Mouse (Mus musculus): ENCODE results near the gene Nrxn1. TPM values are rescaled to one million over a fixed set of nuclear protein-coding genes. Genes with fewer than 3 reads are reported as not detected.
A peak's percentile ranks its signal among the peaks of the same experiment; 100 is the strongest.

Nrxn1 gene
- total and polyA plus RNA-seq, 2 experiments from 2014 or later: 242 to 376 TPM

DNA sequence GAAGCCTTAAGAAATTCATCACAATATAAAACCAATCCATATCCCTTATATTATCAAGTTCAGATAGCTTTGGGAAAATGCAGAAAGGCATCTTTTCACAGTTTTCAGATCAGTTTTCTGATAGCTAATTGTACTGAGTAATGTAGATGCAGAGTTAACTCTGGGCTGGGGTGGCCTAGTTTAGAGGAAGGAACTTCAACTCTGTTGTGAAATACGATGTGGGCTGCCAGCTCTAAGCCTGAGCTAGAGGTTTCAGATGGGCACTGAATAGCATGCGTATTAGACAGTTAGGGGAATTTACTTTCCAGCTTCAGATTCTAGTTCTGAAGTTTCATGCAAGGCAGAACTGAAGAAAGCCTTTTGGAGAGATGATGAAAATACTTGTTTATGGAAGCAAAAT lies 976.6 kb downstream of the Nrxn1 start:
- Histone ChIP-seq H3K9me3 (ENCODE audit: low read length) (no peaks in the 10 kb centered on the region), H3K27me3 (ENCODE audit: insufficient read depth, low read length) (no peaks in the 10 kb centered on the region), H3K27ac (ENCODE audit: low read depth, low read length) (no peak overlapping the region), H3K4me3 (ENCODE audit: low read depth, low read length) (no peak overlapping the region), H3K9ac (no peak overlapping the region), H3K4me2 (ENCODE audit: low read depth) (no peak overlapping the region), H3K36me3 (ENCODE audit: insufficient read depth) (no peaks in the 10 kb centered on the region), H3K4me1 (ENCODE audit: insufficient read depth) (no peaks in the 10 kb centered on the region)
- DNase-seq (no peak), ATAC-seq (no peak)
- TF ChIP-seq CTCF (IDR thresholded peaks at IDR 0.05; ENCODE audit: low read depth): no peak
- WGBS: 89% methylated on average over 2 of the region's 2 CpGs

DNA sequence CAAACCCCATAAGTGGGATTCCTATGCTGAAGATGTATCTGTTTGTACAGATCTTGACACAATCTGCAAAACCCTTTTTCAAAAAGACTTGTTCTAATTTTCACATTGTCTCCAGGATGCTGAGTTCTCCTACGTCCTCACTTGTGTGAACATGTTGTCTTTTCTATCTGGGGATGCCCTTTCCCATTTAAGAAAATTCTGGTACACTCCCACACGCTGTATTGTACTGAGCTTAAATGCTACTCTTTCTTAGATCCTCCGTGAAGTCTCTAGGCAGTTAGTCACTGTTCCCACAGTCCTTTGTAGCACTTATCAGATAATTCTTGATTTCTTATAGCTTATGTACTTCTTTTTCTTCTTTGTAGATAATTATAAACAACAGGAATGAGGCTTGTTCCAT lies 997.9 kb downstream of the Nrxn1 start:
- WGBS: 76% methylated on average over 3 of the region's 3 CpGs

DNA sequence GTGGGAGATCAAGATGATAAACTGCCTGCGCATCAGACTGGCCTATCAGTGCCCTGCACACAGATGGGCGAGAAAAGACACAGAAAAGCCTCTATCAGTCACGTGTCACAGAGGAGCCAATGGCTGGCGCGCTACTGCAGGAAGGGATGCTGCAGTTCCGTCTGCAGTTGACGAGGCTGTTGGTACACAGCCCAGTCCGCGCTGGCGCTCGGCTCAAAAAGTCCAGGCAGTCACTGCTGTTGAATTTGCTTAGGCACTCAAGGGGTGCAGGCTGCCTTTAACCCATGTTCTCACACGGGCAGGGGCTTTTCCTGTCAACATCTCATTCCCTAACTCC lies 1004.6 kb downstream of the Nrxn1 start:
- Histone ChIP-seq H3K4me3 (ENCODE audit: low read depth, low read length) (peak overlapping the region; percentile 35), H3K4me1 (ENCODE audit: insufficient read depth) (no peaks in the 10 kb centered on the region), H3K27ac (ENCODE audit: low read depth, low read length) (peak overlapping the region; percentile 84), H3K27me3 (ENCODE audit: insufficient read depth, low read length) (no peaks in the 10 kb centered on the region), H3K36me3 (ENCODE audit: insufficient read depth) (no peaks in the 10 kb centered on the region), H3K9me3 (ENCODE audit: low read length) (no peaks in the 10 kb centered on the region), H3K9ac (peak overlapping the region; percentile 44), H3K4me2 (ENCODE audit: low read depth) (peak overlapping the region; percentile 48)
- DNase-seq: peak; percentile 95
- WGBS: 3% methylated on average over 12 of the region's 12 CpGs
- TF ChIP-seq CTCF (IDR thresholded peaks at IDR 0.05; ENCODE audit: low read depth): no peak
- peak; percentile 99 for ATAC-seq

More for the DNA sequence above, 997.9 kb downstream of the Nrxn1 start:
- DNase-seq (no peak), ATAC-seq (no peak)
- no peaks in the 10 kb centered on the region for H3K9me3 ChIP-seq (ENCODE audit: low read length)
- no peak overlapping the region for H3K4me2 ChIP-seq (ENCODE audit: low read depth)
- TF ChIP-seq CTCF (IDR thresholded peaks at IDR 0.05; ENCODE audit: low read depth): no peak
- no peak overlapping the region for H3K4me3 ChIP-seq (ENCODE audit: low read depth, low read length)
- H3K36me3 ChIP-seq (ENCODE audit: insufficient read depth): no peaks in the 10 kb centered on the region
- no peak overlapping the region for H3K27ac ChIP-seq (ENCODE audit: low read depth, low read length)
- H3K4me1 ChIP-seq (ENCODE audit: insufficient read depth): no peaks in the 10 kb centered on the region
- H3K27me3 ChIP-seq (ENCODE audit: insufficient read depth, low read length): no peaks in the 10 kb centered on the region
- H3K9ac ChIP-seq: no peak overlapping the region

DNA sequence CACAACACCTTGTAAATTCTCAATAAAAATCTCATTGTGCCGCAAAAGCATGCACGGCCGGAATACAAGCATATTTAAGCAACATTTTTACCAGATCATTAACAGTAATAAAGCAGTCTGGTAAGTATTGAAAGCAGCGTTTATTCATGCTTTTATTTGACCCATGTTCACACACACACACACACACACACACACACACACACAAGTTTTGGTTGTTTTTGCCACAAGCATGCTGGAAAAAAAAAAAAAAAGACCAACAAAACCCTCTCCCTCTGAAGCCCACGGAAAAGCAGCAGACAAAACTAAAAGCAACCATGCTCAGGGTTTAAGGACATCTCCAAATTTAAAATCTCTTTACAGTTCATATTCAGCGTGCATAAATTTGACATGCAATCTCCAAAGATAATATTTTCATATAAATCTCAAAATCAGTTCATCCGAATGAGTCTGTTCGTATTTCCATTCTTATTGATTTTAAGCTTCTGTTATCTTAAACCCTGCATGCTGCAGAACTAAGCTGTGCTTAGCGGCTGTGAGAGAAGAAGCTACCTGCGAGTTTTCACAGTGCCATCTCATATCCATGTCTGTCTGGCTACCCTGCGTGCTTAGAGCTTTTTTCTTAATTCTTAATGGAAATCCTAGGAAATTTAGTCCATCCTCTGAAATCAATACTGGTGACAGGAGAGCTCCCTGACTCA lies 1005.1 kb downstream of the Nrxn1 start:
- Histone ChIP-seq H3K9ac (peak overlapping the region; percentile 44), H3K27me3 (ENCODE audit: insufficient read depth, low read length) (no peaks in the 10 kb centered on the region), H3K36me3 (ENCODE audit: insufficient read depth) (no peaks in the 10 kb centered on the region), H3K27ac (ENCODE audit: low read depth, low read length) (peak overlapping the region; percentile 84), H3K4me1 (ENCODE audit: insufficient read depth) (no peaks in the 10 kb centered on the region), H3K4me2 (ENCODE audit: low read depth) (peak overlapping the region; percentile 48), H3K9me3 (ENCODE audit: low read length) (no peaks in the 10 kb centered on the region), H3K4me3 (ENCODE audit: low read depth, low read length) (peak overlapping the region; percentile 35)
- 29% methylated on average over 11 of the region's 11 CpGs for WGBS
- DNase-seq (no peak), ATAC-seq (no peak; the same call in 1 of the 2 replicates)
- TF ChIP-seq CTCF (IDR thresholded peaks at IDR 0.05; ENCODE audit: low read depth): no peak

DNA sequence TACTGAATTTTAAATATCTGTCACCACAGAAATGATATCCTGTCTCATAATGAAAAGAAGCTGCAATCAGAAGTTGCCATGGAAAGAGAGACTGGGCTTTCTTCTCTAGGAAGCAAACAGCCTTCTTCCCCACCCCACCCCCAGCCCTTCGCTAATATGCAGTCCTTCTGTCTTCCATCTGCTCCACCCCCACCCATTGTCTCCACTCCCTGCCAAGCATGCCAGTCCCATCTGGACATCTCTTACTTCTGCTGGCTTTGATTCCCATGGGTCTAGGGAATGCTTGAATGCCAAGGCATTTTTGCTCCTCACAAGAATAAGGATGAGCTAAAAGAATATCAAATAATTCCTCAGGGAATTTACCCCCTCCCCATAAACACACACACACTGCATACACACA lies 1006.0 kb downstream of the Nrxn1 start:
- H3K9ac ChIP-seq: no peak overlapping the region
- H3K9me3 ChIP-seq (ENCODE audit: low read length): no peaks in the 10 kb centered on the region
- peak overlapping the region; percentile 35 for H3K4me2 ChIP-seq (ENCODE audit: low read depth)
- peak; percentile 90 for DNase-seq
- no peaks in the 10 kb centered on the region for H3K4me1 ChIP-seq (ENCODE audit: insufficient read depth)
- 8% methylated on average over 1 of the region's 1 CpGs for WGBS
- no peaks in the 10 kb centered on the region for H3K36me3 ChIP-seq (ENCODE audit: insufficient read depth)
- H3K27me3 ChIP-seq (ENCODE audit: insufficient read depth, low read length): no peaks in the 10 kb centered on the region
- ATAC-seq: peak; percentile 78
- 0 out of 2 replicates have a peak overlapping the region, but pooled peaks have one; percentile 18 for H3K4me3 ChIP-seq (ENCODE audit: low read depth, low read length)
- TF ChIP-seq CTCF (IDR thresholded peaks at IDR 0.05; ENCODE audit: low read depth): no peak
- peak overlapping the region; percentile 69 for H3K27ac ChIP-seq (ENCODE audit: low read depth, low read length)

DNA sequence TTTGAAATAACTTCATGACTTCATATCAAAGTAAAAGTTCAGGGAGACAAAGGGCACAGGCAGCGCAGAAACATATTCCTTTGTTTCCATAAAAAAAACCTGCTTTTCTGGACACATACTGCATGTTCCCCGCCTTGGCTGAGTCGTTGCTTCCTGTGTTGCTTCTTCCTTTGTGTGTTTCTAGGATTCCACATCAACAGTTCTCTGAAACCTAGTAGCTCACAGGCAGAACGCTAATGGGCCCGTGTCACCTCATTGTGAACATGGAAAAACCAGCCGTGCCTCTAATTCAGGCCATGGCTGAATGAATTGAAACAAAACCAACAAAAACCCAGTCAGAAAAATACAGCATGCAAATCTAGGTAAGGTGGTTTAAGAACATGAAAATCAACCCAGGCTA lies 1013.9 kb downstream of the Nrxn1 start:
- no peak for TF ChIP-seq CTCF (IDR thresholded peaks at IDR 0.05; ENCODE audit: low read depth)
- Histone ChIP-seq H3K4me1 (ENCODE audit: insufficient read depth) (no peaks in the 10 kb centered on the region), H3K27ac (ENCODE audit: low read depth, low read length) (0 out of 2 replicates have a peak overlapping the region, but pooled peaks have one; percentile 17), H3K4me2 (ENCODE audit: low read depth) (no peak overlapping the region), H3K9ac (no peak overlapping the region), H3K36me3 (ENCODE audit: insufficient read depth) (no peaks in the 10 kb centered on the region), H3K4me3 (ENCODE audit: low read depth, low read length) (no peak overlapping the region), H3K27me3 (ENCODE audit: insufficient read depth, low read length) (no peaks in the 10 kb centered on the region), H3K9me3 (ENCODE audit: low read length) (no peaks in the 10 kb centered on the region)
- peak; percentile 43 for DNase-seq
- ATAC-seq: peak; percentile 25; the same call in 1 of the 2 replicates
- WGBS: 18% methylated on average over 6 of the region's 6 CpGs

DNA sequence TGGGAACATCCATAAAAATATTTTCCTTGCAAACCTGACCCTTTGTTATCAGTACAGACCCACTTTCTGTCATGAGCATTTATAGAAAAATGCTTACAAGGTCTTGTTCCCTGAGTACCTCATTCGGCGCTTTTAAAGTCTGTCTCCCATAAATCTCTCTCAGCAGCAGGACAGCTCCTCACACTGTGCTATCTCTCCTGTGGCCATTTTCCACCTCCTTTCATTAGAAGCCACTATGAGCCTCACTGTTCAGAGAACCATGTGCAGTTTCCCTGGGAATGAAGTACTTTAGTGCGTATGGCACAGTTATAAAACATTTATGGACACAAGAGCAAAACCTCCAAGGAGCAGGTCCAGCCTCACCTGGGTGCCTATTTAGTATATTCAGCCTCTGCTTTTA lies 1014.4 kb downstream of the Nrxn1 start:
- no peak for ATAC-seq
- Histone ChIP-seq H3K27ac (ENCODE audit: low read depth, low read length) (no peak overlapping the region), H3K4me1 (ENCODE audit: insufficient read depth) (no peaks in the 10 kb centered on the region), H3K9me3 (ENCODE audit: low read length) (no peaks in the 10 kb centered on the region), H3K27me3 (ENCODE audit: insufficient read depth, low read length) (no peaks in the 10 kb centered on the region), H3K4me3 (ENCODE audit: low read depth, low read length) (no peak overlapping the region), H3K9ac (no peak overlapping the region), H3K4me2 (ENCODE audit: low read depth) (no peak overlapping the region), H3K36me3 (ENCODE audit: insufficient read depth) (no peaks in the 10 kb centered on the region)
- no peak for TF ChIP-seq CTCF (IDR thresholded peaks at IDR 0.05; ENCODE audit: low read depth)
- DNase-seq: no peak
- WGBS: 72% methylated on average over 3 of the region's 3 CpGs
